Mouse (Mus musculus): ENCODE measurements at regions not wholly inside any gene's neighbourhood (a gene's known extent, or its start where the extent isn't known, plus 50 kb on each side); places are given as distances from the start of the nearest gene placed in this dataset.

GRCm38 (mm10) chr16:76097808-76098207 is 75.7 kb upstream of the Samsn1 start:
- TF ChIP-seq POU5F1 (IDR thresholded peaks at IDR 0.05; ENCODE audit: borderline replicate concordance, low read length) (no peak), CTCF (conservative IDR thresholded peaks at IDR 0.05; ENCODE audit: low read length) (no peak)
